Mouse (Mus musculus): ENCODE measurements around the gene Gm20388. TPM values are rescaled to one million over a fixed set of nuclear protein-coding genes. Genes with fewer than 3 reads are reported as not detected.

The Gm20388 gene
- polyA plus RNA-seq, 1 experiment from 2014 or later = not detected

GRCm38 (mm10) chr8:122904496-122904895 is 2993.9 kb downstream of the Gm20388 start:
- 92% methylated on average over 11 of the region's 11 CpGs for WGBS
- no peak for ATAC-seq (ENCODE audit: insufficient number of reproducible peaks, low FRiP score, low TSS enrichment, low read depth)
- Histone ChIP-seq H3K27me3 (ENCODE audit: control insufficient read depth, insufficient read depth, low read length) (no peaks in the 10 kb centered on the region), H3K27ac (replicated peaks; ENCODE audit: low read depth, low read length) (no peak overlapping the region), H3K4me1 (ENCODE audit: control insufficient read depth, insufficient read depth, low read length) (no peaks in the 10 kb centered on the region), H3K36me3 (ENCODE audit: control insufficient read depth, insufficient read depth, low read length) (peaks cover 6% of the 10 kb centered on the region; the same call in 1 of the 2 replicates), H3K4me2 (ENCODE audit: low read depth, severe bottlenecking) (no peak overlapping the region), H3K9ac (ENCODE audit: low read length) (no peak overlapping the region), H3K4me3 (ENCODE audit: low read depth, low read length) (no peak overlapping the region), H3K9me3 (ENCODE audit: control insufficient read depth, low read length) (no peaks in the 10 kb centered on the region)
- DNase-seq (ENCODE audit: low spot score) = no peak

- Histone ChIP-seq H3K27me3 (ENCODE audit: control insufficient read depth, insufficient read depth, low read length) (no peaks in the 10 kb centered on the region), H3K4me2 (ENCODE audit: low read depth, severe bottlenecking) (no peak overlapping the region), H3K36me3 (ENCODE audit: control insufficient read depth, insufficient read depth, low read length) (peaks cover 9% of the 10 kb centered on the region), H3K4me1 (ENCODE audit: control insufficient read depth, insufficient read depth, low read length) (no peaks in the 10 kb centered on the region), H3K9ac (ENCODE audit: low read length) (no peak overlapping the region), H3K27ac (replicated peaks; ENCODE audit: low read depth, low read length) (no peak overlapping the region), H3K4me3 (ENCODE audit: low read depth, low read length) (no peak overlapping the region), H3K9me3 (ENCODE audit: control insufficient read depth, low read length) (no peaks in the 10 kb centered on the region)
- 94% methylated on average over 4 of the region's 4 CpGs for WGBS
- DNase-seq (ENCODE audit: low spot score) (no peak), ATAC-seq (ENCODE audit: insufficient number of reproducible peaks, low FRiP score, low TSS enrichment, low read depth) (no peak)
Measured at GRCm38 (mm10) chr8:122905346-122905745, 2994.7 kb downstream of the Gm20388 start.

DNA sequence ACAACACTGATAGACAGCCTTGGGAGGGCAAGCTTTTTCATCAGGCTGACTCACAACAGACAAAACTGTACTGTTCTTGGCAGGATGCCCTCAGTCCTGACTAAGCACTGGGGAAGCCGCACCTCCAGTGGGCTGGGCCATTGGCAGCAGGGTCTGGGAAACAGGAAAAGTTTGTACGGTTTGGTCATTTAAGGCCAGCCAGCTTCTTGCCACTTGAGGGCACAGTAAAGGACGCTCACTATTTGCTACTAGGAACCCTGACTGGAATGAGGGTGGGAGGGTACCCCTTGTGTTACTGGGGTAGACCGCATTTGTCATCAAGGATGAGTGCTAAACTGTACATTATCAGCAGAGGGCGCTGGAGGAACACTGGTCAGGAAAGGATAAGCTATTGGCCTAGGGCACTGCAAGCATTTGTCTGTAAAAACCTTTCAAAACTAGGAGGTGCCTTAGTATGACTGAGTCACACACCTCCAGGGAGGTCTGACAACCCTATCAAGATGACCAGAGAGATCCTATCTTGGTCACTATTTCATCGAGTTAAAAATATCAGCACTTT is 2995.9 kb downstream of the Gm20388 start:
- no peak overlapping the region for H3K4me2 ChIP-seq (ENCODE audit: low read depth, severe bottlenecking)
- 58% methylated on average over 6 of the region's 6 CpGs for WGBS
- H3K4me3 ChIP-seq (ENCODE audit: low read depth, low read length) = no peak overlapping the region
- H3K27me3 ChIP-seq (ENCODE audit: control insufficient read depth, insufficient read depth, low read length) = no peaks in the 10 kb centered on the region
- ATAC-seq (ENCODE audit: insufficient number of reproducible peaks, low FRiP score, low TSS enrichment, low read depth) (no peak), DNase-seq (ENCODE audit: low spot score) (peak; percentile 80)
- no peaks in the 10 kb centered on the region for H3K4me1 ChIP-seq (ENCODE audit: control insufficient read depth, insufficient read depth, low read length)
- no peak overlapping the region for H3K27ac ChIP-seq (replicated peaks; ENCODE audit: low read depth, low read length)
- no peaks in the 10 kb centered on the region for H3K9me3 ChIP-seq (ENCODE audit: control insufficient read depth, low read length)
- peaks cover 9% of the 10 kb centered on the region for H3K36me3 ChIP-seq (ENCODE audit: control insufficient read depth, insufficient read depth, low read length)
- no peak overlapping the region for H3K9ac ChIP-seq (ENCODE audit: low read length)

DNA sequence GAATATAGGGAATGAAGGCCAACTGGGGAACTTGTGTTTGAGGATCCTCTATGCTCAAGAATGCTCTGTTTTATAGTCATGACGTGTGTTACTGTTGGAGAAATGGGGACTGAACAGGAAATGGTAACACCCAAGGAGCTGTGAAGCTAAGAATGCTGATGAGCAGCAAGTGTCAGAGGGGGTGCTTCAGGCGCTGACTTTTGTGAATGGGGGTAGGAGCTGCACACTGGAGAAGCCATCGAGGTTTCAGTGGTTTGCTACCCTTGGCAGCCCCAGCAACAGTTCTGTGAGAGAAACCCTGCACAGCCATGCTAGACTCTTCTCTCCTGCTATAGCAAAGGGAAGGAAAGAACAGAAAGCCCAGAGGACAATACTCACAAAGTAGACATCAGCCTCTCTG is 3001.5 kb downstream of the Gm20388 start:
- Histone ChIP-seq H3K9ac (ENCODE audit: low read length) (no peak overlapping the region), H3K4me2 (ENCODE audit: low read depth, severe bottlenecking) (no peak overlapping the region), H3K9me3 (ENCODE audit: control insufficient read depth, low read length) (no peaks in the 10 kb centered on the region), H3K4me3 (ENCODE audit: low read depth, low read length) (no peak overlapping the region), H3K27me3 (ENCODE audit: control insufficient read depth, insufficient read depth, low read length) (no peaks in the 10 kb centered on the region), H3K36me3 (ENCODE audit: control insufficient read depth, insufficient read depth, low read length) (peaks cover 11% of the 10 kb centered on the region), H3K4me1 (ENCODE audit: control insufficient read depth, insufficient read depth, low read length) (no peaks in the 10 kb centered on the region; the same call in 1 of the 2 replicates), H3K27ac (replicated peaks; ENCODE audit: low read depth, low read length) (no peak overlapping the region)
- 85% methylated on average over 3 of the region's 3 CpGs for WGBS
- ATAC-seq (ENCODE audit: insufficient number of reproducible peaks, low FRiP score, low TSS enrichment, low read depth) (no peak), DNase-seq (ENCODE audit: low spot score) (no peak)

DNA sequence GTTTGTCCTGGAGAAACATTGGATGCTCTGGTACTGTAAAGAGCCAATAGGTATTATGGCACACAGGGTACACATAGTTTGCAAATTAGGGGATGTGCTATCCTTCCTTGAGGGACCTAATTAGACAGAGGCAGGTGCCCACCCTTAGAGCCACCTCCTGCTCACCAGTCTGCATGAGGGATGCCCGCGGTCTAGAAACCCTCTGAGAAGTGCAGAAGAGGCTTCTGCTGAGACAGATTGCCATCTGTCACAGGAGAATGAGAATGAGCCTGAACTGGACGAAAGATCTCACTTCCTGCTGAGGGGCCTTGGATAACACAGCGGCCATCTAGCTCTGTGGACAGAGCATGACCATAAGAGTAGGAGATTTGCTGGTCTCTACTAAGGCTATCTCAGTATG is 3002.2 kb downstream of the Gm20388 start:
- WGBS = 91% methylated on average over 4 of the region's 4 CpGs
- no peak overlapping the region for H3K4me3 ChIP-seq (ENCODE audit: low read depth, low read length)
- H3K4me2 ChIP-seq (ENCODE audit: low read depth, severe bottlenecking) = no peak overlapping the region
- no peak for ATAC-seq (ENCODE audit: insufficient number of reproducible peaks, low FRiP score, low TSS enrichment, low read depth)
- H3K27me3 ChIP-seq (ENCODE audit: control insufficient read depth, insufficient read depth, low read length) = no peaks in the 10 kb centered on the region
- H3K36me3 ChIP-seq (ENCODE audit: control insufficient read depth, insufficient read depth, low read length) = peaks cover 11% of the 10 kb centered on the region
- H3K27ac ChIP-seq (replicated peaks; ENCODE audit: low read depth, low read length) = no peak overlapping the region
- DNase-seq (ENCODE audit: low spot score) = no peak
- H3K4me1 ChIP-seq (ENCODE audit: control insufficient read depth, insufficient read depth, low read length) = peaks cover 2% of the 10 kb centered on the region; the same call in 1 of the 2 replicates
- H3K9ac ChIP-seq (ENCODE audit: low read length) = no peak overlapping the region
- no peaks in the 10 kb centered on the region for H3K9me3 ChIP-seq (ENCODE audit: control insufficient read depth, low read length)

DNA sequence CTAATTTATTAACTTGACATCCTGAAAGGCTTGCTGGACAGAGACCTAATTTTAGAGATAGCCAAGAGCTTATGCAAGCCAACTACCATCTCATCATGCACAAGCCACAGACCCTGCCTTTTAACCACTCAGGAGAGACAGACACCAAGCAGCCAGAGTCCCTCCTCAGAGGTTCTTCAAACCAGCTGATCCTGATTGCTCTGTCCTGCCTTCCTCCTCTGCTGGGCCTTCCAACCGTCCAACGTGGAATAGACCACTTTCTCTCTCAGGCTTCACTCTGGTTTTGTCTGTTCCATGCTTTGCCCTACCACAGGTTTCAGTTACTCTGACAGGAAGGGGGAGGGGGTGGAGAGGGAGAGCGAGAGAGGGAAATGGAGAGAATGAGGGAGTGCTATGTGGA is 3006.1 kb downstream of the Gm20388 start:
- DNase-seq (ENCODE audit: low spot score) (no peak), ATAC-seq (ENCODE audit: insufficient number of reproducible peaks, low FRiP score, low TSS enrichment, low read depth) (no peak)
- Histone ChIP-seq H3K4me3 (ENCODE audit: low read depth, low read length) (no peak overlapping the region), H3K4me2 (ENCODE audit: low read depth, severe bottlenecking) (no peak overlapping the region), H3K36me3 (ENCODE audit: control insufficient read depth, insufficient read depth, low read length) (peaks cover 4% of the 10 kb centered on the region; the same call in 1 of the 2 replicates), H3K9me3 (ENCODE audit: control insufficient read depth, low read length) (no peaks in the 10 kb centered on the region), H3K9ac (ENCODE audit: low read length) (no peak overlapping the region), H3K27me3 (ENCODE audit: control insufficient read depth, insufficient read depth, low read length) (no peaks in the 10 kb centered on the region), H3K27ac (replicated peaks; ENCODE audit: low read depth, low read length) (no peak overlapping the region), H3K4me1 (ENCODE audit: control insufficient read depth, insufficient read depth, low read length) (peaks cover 12% of the 10 kb centered on the region)
- 60% methylated on average over 3 of the region's 3 CpGs for WGBS

DNA sequence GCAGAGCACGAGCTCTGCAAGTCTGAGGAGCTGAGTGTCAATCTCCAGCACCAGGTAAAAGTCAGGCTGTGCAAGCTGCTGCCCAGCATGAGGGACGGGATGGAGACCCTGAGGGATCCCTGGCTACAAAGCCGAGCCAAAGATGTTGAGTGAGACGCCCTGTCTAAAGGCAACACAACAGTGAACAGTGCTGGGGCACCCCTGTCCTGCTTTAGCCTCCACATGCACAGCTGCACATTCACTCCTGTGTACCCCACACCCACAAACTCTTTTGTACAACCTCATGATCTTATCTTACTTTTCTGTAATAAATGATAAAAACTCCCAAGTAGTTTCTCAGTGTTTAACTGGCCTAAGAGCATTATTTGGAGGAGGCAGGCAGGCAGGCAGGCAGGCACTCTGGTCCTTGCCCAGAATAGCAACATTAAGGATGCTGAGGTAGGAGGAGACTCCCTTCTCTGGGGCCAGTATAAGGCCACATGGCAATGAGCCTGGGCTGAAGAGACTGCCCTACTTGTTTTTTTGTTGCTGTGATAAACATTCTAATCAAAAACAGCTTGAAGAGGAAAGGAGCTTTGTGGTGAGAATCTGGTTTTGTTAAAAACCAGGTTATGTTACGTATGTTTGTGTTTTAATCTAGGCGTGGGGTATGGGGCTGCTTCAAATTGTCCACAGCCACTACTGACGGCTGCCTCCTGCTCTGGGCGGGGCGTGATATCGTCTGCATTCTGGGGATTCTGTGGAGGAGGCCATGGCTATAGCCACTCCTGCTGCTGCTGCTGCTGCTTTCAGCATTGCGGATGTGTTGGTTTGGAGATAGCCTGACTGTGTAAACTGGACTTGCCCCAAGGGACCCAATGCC is 3007.1 kb downstream of the Gm20388 start:
- ATAC-seq (ENCODE audit: insufficient number of reproducible peaks, low FRiP score, low TSS enrichment, low read depth) = no peak
- Histone ChIP-seq H3K27ac (replicated peaks; ENCODE audit: low read depth, low read length) (0 out of 2 replicates have a peak overlapping the region, but pooled peaks have one; percentile 26), H3K4me1 (ENCODE audit: control insufficient read depth, insufficient read depth, low read length) (peaks cover 12% of the 10 kb centered on the region), H3K9me3 (ENCODE audit: control insufficient read depth, low read length) (no peaks in the 10 kb centered on the region), H3K4me2 (ENCODE audit: low read depth, severe bottlenecking) (no peak overlapping the region), H3K36me3 (ENCODE audit: control insufficient read depth, insufficient read depth, low read length) (peaks cover 4% of the 10 kb centered on the region; the same call in 1 of the 2 replicates), H3K9ac (ENCODE audit: low read length) (no peak overlapping the region), H3K4me3 (ENCODE audit: low read depth, low read length) (no peak overlapping the region), H3K27me3 (ENCODE audit: control insufficient read depth, insufficient read depth, low read length) (no peaks in the 10 kb centered on the region)
- peak; percentile 41 for DNase-seq (ENCODE audit: low spot score)
- 47% methylated on average over 11 of the region's 11 CpGs for WGBS

GRCm38 (mm10) chr8:122918438-122919107 is 3007.9 kb downstream of the Gm20388 start:
- ATAC-seq (ENCODE audit: insufficient number of reproducible peaks, low FRiP score, low TSS enrichment, low read depth) (no peak), DNase-seq (ENCODE audit: low spot score) (no peak)
- no peak overlapping the region for H3K4me2 ChIP-seq (ENCODE audit: low read depth, severe bottlenecking)
- peaks cover under 1% of the 10 kb centered on the region; the same call in 1 of the 2 replicates for H3K36me3 ChIP-seq (ENCODE audit: control insufficient read depth, insufficient read depth, low read length)
- H3K9me3 ChIP-seq (ENCODE audit: control insufficient read depth, low read length) = no peaks in the 10 kb centered on the region
- H3K27me3 ChIP-seq (ENCODE audit: control insufficient read depth, insufficient read depth, low read length) = no peaks in the 10 kb centered on the region
- 0 out of 2 replicates have a peak overlapping the region, but pooled peaks have one; percentile 26 for H3K27ac ChIP-seq (replicated peaks; ENCODE audit: low read depth, low read length)
- H3K4me3 ChIP-seq (ENCODE audit: low read depth, low read length) = no peak overlapping the region
- H3K9ac ChIP-seq (ENCODE audit: low read length) = no peak overlapping the region
- peaks cover 13% of the 10 kb centered on the region for H3K4me1 ChIP-seq (ENCODE audit: control insufficient read depth, insufficient read depth, low read length)
- 68% methylated on average over 7 of the region's 7 CpGs for WGBS
